Mouse (Mus musculus) frontal cortex, postnatal 36 days (tissue): Measurements from ENCODE around the gene Mgrn1.

Source experiments
- DNase-seq, 2 experiments: peaks; one replicate each; pipeline ENCODE4 v3.0.0; 2022; ENCODE audit warnings: low spot score in 2 of 2

Mgrn1 gene

DNA sequence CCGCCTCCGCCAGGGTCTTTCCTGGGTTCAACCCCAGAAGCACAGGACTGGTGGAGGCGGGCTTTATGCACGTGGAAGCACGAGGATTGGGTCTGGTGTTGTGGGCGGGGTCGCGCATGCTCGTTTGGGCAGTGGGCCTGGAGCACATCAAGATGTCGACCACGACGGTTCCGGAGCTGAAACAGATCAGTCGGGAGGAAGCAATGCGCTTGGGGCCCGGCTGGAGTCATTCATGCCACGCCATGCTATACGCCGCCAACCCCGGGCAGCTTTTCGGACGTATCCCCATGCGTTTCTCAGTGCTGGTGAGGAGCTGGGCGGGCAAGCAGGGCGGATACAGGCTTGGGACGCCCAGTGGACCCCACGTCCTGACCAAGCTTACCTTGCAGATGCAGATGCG, 52.9 kb downstream of the Mgrn1 start:
- peak; percentile 94 to 95 for DNase-seq

DNA sequence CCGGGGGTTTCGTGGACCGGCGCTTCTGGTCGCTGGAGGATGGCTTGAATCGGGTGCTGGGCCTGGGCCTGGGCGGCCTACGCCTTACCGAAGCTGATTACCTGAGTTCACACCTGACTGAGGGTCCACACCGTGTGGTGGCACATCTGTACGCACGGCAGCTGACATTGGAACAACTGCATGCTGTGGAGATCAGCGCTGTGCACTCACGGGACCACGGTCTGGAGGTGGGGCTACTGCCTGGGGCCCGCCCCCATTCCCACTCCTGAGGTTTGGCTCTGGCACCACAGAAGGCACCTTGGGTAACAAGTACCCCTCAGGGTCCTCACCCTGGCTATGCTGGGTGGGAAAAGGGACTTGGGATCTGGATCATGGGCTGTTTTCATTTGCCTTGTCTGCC, 53.4 kb downstream of the Mgrn1 start:
- peak in 1 of 2 experiments; percentile 47 for DNase-seq

DNA sequence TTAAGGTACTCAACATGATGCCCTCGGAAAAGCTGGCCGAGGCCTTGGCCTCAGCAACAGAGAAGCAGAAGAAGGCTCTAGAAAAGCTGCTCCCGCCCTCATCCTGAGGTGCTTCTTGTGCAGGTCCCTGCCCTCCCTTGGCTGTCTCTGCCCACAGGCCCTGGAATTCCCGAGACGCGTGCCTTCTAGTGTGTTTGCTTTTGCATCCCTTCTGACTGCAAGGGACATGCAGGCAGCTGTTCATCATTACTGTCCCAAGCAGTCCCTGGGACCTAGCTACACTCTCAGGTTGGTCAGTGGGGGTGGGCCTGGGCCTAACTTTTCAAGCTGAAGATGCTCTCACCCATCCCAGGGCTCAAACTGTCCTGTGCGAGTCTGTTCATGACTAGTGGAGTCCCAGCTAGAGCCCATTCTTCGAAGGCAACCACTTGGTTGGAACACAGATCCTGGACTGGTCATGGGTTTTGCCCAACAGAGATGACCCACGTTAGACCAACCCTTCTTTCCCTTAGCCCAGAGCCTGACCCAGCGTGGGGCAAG, 54.3 kb downstream of the Mgrn1 start:
- no peak for DNase-seq

DNA sequence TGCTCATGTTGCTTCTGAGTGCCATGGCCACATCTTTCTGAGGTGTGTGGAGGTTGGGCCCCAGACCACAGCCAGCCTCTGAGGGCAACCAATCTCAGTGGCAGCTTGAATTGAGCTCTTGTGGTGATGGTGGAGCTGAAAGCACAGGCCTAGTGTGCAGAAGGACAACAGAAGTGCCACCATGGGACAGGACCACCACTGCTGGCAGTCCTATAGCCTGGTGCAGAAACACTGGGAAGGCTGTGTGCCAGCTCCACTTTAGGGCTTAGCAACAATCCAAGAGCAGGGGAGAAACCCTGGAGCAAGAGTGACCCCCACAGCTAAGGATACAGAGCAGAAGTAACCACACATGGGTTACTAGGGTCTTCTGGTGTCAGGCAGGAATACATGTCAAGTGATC, 55.0 kb downstream of the Mgrn1 start:
- no peak for DNase-seq

DNA sequence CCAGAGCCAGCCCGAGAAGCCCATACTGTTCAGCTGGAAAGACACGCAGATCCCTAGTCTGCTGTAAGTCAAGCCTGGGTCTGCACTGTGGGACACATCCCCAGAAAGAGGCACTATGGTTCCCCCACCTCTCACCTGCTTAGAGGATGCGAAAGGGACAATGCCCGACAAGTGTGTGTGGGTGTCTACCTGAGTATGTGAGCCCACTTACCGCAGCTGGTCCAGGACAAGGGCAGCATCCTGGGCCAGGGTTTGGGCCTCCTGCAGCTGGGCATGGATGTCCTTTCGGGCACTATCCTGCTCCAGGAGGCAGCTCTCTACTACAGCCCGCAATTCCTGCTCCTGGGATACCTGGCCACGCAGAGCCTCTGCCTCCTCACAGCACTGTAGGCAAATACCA, 56.8 kb downstream of the Mgrn1 start:
- DNase-seq, result no peak

DNA sequence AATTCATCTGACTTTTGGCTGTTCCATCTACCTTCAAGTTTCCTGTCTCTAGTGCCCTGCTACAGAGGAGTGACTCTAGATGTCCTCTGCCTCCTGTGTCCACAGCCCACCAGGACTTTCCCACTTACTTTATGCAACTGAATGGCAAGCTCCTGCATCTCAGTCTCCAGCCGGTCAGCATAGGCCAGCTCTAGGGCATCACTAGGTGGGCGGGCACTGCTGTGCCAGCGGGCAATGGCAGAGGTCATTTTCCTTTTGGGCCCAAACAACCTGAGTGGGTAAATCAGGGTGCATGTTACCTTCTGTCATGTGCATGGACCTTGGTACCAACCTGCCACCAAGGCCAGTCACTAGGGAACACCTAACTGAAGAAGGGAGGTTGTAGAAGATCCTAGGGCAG, 57.4 kb downstream of the Mgrn1 start:
- no peak for DNase-seq

DNA sequence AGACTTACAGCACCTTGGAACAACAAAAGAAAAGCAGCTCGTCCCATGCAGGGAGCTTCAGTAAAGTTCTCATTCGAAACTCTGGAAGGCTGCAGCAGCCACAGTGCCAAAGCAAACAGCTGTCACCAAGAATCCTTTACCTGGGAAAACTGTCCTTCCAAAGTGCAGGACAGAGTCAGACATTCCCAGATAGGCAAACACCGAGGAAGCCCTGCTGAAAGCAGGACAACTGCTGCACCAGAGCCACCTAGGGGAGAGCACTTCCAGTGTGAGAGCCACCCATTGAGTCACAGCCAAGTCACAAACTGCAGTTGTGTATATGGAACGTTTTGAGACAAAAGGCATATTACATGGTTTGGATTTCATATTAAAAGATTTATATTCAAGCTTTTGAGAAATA, 59.4 kb downstream of the Mgrn1 start:
- no peak for DNase-seq

DNA sequence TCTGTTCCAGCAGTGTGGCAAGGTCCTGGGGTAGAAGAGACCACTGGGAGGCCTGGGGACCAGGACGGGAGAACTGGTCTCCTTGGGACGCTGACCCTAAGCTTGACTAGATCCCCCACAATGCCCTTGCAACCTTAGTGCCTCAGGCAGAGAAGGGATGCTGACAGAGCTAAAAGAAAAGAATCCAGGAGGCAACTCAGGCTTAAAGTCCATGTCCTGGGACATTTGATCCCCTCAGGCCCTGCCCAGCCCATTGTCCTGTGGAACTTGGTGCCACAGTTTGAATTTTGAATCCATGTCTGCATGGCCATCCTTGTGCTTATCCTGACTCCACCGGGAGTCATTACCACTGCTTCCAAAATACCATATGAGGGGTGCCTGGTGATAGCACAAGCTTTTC, 60.1 kb downstream of the Mgrn1 start:
- DNase-seq, result no peak

DNA sequence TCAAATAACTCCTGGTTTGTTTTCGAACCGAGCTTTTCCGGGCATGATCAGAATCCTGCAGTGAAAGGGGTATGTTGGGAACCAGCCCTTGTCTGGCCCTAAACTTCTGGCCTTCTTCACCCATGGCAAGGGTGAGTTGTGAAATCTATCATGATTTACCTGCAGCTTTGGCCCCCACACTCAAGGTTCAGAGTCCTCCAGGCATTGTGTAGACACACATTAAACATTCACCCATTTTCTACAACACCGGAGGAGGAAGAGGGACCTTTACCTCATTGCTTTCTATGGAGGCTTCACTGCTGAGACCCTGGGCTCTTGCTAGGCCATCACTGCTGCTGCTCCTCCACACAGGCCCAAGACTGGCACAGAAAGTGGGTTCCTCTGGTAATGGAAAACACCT, 61.3 kb downstream of the Mgrn1 start:
- DNase-seq, result no peak

DNA sequence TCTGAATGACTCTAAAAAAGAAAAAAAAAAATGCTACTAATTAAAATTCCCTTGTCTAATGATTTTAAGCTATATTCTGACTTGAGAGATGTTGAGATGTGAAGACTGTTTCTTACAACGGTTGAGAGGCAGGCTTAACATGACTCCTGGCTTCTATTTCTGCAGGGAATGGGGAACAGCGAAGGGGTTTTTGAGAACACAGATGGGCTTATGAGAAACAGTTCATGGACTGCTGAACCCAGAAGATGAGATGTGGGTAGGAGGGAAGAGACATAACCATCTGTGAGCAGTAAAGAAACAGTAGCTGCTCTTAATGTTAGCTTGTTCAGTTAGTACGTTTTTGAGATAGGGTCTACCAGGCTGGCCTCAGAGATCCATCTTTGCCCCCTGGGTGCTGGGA, 70.6 kb downstream of the Mgrn1 start:
- no peak for DNase-seq

DNA sequence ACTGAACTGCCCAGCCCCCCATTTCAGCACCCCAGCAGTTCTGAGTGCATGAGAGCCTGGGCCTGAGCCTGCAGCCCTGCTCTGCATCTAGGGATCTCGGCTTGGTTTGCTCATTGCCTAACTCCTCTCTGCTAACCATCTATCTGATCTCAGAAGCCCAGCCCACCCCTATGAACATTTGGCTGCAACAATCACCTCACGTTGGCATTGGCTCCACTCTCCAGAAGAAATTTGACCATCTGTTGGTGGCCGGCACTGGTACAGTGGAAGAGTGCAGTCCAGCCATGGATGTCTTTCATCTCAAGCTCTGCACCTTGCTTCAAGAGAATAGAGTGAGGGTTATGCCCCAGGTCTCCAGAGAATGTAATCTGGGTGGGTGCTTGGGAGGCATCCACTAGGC, 71.4 kb downstream of the Mgrn1 start:
- DNase-seq, result no peak

DNA sequence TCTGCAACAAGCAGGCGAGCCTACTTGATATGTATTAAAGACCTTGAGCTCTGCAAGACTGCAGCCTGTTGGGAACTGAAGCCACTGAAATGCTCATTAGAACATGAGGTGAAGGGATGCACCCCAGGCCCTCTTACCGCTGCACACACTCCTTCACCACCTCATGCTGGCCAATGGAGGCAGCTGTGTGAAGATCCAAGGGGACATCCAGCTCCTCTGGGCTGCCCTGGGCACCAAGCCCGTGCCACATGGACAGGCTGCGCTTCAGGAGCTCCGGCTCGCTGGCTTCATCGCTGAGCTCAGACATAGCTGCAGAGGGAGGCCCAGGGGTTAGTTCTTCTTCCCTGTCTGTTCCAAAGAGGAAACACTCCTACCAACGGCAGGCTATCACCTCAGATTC, 74.2 kb downstream of the Mgrn1 start:
- no peak for DNase-seq

DNA sequence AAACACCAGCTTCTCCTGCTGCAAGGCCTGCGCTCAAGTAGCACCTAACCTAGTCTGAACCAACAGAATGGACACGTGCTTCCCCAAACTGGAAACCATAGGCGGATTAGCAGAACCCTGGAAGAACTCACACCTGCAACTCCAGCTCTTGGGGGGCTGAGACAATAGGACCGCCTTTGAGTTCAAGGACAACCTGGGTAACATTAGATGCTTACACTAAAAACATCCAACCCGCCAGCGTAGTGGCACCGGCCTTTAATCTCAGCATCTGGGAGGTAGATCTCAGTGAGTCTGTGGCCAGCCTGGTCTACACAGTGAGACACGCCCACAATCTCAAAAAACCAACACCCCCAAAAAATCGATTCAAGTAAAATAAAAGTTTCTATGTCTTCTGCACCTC, 77.3 kb downstream of the Mgrn1 start:
- no peak for DNase-seq

DNA sequence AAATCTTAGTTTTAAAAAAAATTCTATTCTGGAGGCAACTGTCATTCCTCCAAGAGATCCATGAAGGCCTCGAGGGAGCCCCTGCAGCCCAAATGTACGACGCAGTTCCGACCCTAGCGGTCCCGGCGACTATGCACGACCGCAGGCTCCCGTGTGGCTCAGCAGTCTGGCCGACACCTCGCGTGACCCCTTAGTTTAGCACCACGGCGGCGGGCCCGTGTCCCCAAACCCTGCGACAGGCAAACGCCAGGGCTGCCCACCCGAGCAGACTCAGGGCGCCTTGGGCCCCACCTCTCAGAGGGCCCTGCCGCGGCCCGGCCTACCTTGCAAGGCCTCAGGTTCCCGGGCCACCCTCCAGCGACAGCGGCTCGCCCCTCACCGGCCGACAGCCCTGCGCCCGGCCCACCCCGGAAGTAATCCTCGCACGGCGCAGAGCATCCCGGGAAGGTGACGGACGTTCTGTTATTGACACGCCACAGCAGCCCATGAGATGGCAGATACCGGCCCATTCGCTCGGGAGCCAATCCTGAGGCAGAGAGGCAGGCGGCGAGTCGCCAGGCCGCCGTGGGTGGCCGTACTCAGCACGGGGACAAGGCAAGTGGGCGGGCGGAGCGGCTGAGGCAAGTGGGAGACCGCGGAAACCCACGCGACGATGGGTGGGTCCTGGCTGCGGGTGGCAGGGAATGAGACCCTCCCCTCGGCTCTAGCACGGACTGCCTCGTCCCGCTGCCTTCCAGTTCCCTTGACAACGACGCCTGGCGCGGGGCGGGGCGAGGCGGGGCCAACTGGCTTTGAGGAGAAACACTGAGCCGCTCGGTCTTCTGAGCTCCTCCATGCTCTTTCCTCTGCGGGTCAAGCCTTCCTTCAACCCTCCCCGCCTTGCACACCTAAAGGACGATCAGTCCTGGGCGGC, 78.0 kb downstream of the Mgrn1 start, which contains the start of gene Anks3:
Gene Anks3, minus strand, starts transcription at position 409 of the 913 bp plus-strand sequence.
- DNase-seq, result peak; percentile 99 to 100

DNA sequence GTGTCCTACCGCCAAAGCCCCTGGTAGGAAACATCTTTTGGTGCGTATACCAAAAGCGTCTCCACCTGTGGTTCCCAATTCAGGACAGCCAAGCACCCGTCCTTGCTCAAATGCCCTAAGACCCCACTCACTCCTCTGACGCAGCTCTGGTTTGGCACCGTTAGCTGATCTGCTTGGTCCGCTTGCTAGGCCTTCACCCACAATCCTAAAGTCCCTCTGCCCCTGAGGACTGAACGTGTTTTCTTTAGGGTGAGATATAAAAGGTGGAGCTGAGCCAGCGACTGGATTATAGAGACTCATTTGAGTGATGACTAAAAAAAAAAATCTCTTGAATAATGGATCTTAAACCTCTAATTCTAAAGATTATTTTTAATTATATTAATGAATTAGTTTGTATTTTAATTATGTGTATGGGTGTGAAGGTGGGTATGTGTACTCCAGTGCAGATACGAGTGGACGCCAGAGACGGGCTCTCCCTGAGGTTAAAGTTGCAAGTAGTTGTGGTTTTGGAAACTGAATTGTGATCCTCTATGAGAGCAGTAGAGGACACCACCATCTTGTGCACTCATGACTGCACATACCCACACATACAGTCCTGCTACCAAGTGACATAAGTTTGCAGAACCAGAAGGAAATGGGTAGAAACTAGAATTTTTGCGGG, 78.8 kb downstream of the Mgrn1 start:
- no peak for DNase-seq

DNA sequence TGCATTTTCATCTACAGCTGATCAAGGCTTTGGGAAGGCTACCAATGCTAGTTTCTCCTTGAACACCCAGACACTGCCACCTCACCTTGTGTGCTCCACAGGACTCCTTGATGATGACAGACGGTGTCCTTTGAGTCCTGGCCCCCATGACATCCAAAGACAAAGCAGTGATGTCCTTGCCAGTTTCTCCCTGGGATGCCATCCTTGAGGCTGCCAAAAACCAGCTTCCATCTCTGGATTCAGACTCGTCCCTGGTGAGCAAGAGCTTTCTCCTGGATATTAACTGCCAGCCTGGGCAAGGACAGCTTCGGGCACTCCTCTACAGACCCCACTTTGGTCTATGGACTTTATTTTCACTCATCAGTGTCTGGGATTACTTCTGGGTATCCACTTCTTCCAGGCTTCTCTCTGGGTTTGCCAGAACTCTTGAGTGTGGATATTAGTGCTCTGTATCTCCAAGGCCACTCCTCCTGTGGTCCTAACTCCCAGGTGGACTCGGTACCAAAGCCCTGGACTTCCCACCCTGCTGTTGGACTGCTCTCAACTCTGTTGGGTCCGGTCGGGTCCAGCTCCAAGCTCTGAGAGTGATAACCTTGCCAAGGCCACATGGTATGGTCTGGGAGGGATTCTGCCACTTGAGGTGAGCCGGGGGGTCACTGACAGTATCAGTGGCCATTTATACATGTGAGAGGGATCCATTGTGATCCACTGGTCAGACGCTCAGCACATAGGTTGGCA, 79.5 kb downstream of the Mgrn1 start:
- DNase-seq, result no peak

DNA sequence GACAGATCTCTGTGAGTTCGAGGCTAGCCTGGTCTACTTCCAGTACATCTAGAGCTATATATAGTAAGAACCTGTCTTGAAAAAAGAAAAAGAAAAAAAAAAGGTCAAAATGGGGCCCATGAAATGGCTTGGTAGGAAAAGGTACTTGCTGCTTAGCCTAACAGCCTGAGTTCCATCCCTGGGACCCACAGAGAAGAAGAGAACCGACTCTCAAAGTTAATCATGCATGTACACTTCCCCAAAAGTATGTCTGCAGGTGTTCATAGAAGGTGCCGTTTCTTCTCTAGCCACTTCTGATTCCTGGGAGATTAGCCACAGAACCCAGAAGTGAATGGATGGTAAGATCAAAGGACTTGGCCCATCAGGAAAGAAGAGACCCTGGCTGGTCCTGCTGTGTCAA, 82.4 kb downstream of the Mgrn1 start:
- DNase-seq, result no peak

DNA sequence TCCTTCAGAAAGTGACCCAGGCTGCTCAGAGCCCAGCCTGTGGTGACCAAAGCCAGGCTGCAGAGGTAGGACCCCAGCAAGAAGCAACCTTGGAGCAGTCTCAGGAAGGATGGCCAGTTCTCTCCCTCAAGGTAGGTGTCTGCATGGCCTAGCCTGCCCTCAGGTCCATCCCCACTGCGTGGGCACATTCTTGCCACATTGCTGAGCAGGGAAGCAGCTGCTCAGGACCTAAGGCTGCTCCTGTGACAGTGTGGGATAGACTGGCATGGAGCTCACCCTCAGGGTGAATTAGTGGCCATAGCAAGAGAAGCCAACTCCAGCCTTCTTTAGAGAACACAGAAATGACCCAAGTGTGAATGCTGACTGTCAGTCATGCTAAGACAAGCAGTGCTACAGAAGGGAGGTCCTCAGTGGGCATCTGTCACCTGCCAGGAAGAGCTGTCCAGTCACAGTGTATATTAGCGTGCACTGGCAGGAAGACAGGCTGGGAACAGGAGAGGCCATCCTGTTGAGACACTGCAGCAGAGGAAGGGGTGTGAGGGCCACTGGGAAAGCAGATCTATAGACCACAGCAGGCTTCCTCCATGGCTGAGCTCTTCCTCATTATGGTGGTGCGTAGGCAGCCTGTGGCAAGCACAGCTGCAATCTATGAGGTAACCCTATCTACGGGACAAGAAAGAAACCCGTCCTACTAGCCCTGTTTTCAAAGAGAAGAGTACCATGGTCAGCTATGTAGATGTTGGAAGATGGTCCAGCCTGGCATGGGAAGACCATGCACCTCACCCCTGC, 83.2 kb downstream of the Mgrn1 start:
- no peak for DNase-seq

DNA sequence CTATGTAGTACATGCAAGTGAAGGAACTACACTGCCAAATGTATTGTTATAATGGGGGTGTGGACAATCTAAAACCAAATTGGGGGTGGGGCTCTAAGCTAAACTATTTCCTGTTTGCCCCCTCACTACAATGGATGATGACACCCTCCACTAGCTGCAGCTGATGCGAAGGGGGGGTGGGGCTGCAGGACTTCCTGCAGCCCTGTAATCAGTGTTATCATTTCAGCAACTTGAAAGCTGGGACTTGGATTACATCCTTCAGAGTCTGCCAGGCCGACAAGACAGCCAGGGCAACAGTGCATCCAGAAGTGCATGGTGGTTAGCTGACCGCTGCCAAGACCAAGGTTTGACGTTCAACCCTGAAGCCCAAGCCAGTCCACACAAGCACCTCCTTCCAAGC, 85.6 kb downstream of the Mgrn1 start:
- DNase-seq, result no peak

DNA sequence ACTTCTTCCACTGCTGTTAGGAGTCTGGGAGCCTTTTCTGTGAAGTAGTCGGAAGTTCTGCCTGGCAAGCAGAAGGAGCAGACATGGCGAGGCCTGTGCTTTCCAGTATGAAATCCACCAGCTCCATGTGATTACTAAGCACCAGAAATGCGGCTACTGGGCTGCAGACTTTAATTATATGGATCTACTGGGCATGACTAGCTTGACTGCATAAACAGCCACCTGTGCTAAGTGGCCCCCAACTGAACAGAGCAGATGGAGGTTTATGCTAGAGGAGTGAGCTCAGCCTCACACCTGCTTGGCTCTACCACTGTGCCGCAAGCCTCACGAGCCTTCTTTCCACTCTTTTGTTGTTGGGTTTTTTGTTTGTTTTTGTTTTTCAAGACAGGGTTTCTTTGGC, 88.5 kb downstream of the Mgrn1 start:
- DNase-seq, result no peak

DNA sequence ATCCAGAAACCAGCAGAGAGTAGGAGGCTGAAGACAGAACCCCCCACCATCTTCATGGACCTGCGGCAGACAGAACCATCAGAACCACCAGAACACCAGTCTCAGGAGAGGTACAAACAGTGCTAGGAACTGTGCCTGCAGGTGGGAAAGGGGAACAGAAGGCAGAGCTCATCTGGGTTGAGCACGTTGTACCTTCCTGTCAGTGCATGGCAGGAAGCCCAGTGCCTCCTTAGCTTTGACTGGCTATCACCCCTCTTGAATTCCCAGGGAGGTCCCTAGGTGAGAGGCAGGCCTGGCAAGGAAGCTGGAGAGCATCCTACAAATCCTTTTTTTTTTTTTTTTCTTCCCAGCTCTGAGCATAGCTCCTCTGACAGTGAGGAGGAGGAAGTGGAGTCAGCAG, 90.1 kb downstream of the Mgrn1 start:
- DNase-seq, result peak; percentile 39 to 51
